Mouse (Mus musculus): ENCODE measurements at regions not wholly inside any gene's neighbourhood (a gene's known extent, or its start where the extent isn't known, plus 50 kb on each side); places are given as distances from the start of the nearest gene placed in this dataset.

- Histone ChIP-seq H3K4me3 (no peak overlapping the region), H3K27me3 (no peaks in the 10 kb centered on the region), H3K4me1 (replicated peaks) (no peaks in the 10 kb centered on the region), H3K4me2 (no peak overlapping the region), H3K36me3 (no peaks in the 10 kb centered on the region), H3K9me3 (replicated peaks) (no peaks in the 10 kb centered on the region), H3K27ac (no peak overlapping the region), H3K9ac (no peak overlapping the region)
- WGBS: 80% methylated on average over 4 of the region's 4 CpGs
- ATAC-seq (replicated peaks; ENCODE audit: insufficient number of reproducible peaks, insufficient read depth, low FRiP score, low read depth): no peak
Observed at GRCm38 (mm10) chr3:149413114-149413513, 422.8 kb upstream of the Adgrl2 start.

DNA sequence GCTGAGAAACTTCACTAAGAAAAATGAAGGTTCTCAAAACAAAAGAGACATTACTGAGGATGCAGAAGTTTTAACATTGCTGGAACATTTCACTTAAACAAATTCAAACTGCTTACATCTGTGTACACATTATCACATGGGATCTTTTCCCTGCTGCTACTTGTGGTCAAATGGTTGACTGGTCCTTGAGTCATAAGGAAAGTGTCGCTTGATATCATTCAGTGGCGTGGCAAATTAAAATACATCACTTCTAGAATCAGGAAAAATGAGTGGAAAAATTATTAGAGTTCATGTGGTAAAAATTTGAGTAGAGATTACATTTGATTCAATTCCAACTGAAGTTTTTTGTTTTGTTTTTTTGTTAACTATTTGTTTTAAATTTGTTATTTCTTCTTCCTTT is 420.2 kb upstream of the Adgrl2 start:
- Histone ChIP-seq H3K9ac (no peak overlapping the region), H3K36me3 (no peaks in the 10 kb centered on the region), H3K9me3 (replicated peaks) (no peaks in the 10 kb centered on the region), H3K27me3 (no peaks in the 10 kb centered on the region), H3K4me2 (no peak overlapping the region), H3K27ac (no peak overlapping the region), H3K4me3 (no peak overlapping the region), H3K4me1 (replicated peaks) (no peaks in the 10 kb centered on the region)
- 87% methylated on average over 2 of the region's 2 CpGs for WGBS
- no peak for ATAC-seq (replicated peaks; ENCODE audit: insufficient number of reproducible peaks, insufficient read depth, low FRiP score, low read depth)

DNA sequence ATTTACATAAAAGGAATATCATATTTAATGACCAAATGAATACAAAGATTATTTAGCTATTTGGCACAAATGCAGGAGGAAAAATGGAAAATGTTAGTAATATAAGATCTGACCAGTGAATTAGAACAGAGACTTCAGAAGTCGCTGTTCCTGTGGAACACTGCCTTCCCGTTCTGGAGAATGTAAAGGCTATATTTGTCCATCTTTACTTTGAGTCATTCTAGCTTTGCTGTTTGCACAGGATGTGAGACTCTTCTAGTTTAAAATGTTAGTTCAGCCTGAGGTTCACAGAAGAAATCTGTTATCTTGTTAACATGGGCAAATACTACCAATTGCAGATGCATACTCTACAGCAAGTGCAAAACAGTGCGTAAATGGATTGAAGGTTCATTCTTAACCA is 418.5 kb upstream of the Adgrl2 start:
- 69% methylated on average over 3 of the region's 3 CpGs for WGBS
- ATAC-seq (replicated peaks; ENCODE audit: insufficient number of reproducible peaks, insufficient read depth, low FRiP score, low read depth): no peak
- Histone ChIP-seq H3K4me2 (no peak overlapping the region), H3K27me3 (no peaks in the 10 kb centered on the region), H3K9me3 (replicated peaks) (no peaks in the 10 kb centered on the region), H3K9ac (no peak overlapping the region), H3K36me3 (no peaks in the 10 kb centered on the region), H3K4me3 (no peak overlapping the region), H3K4me1 (replicated peaks) (peaks cover 6% of the 10 kb centered on the region; the same call in 1 of the 2 replicates), H3K27ac (no peak overlapping the region)

DNA sequence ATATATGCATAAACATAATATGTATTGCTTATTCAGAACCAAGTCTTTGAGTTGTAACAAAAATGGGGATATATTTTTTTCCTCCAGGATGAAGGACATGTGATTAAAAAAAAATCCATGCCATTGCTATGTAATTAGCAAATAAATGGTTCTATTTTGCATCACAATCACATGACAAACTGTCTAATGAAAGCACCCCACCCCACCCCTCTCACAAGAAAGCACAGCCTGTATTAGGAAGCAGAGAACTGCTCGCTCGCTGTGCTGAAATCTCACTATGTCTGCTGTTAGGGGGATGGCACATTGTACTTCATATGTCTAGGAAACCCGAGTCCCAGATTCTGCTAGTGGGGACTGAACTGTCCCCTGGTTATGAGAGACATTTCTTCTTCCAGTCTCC is 415.5 kb upstream of the Adgrl2 start:
- no peaks in the 10 kb centered on the region for H3K9me3 ChIP-seq (replicated peaks)
- no peak overlapping the region for H3K27ac ChIP-seq
- peaks cover 6% of the 10 kb centered on the region; the same call in 1 of the 2 replicates for H3K4me1 ChIP-seq (replicated peaks)
- H3K4me2 ChIP-seq: no peak overlapping the region
- 75% methylated on average over 3 of the region's 3 CpGs for WGBS
- H3K4me3 ChIP-seq: no peak overlapping the region
- no peak for ATAC-seq (replicated peaks; ENCODE audit: insufficient number of reproducible peaks, insufficient read depth, low FRiP score, low read depth)
- H3K36me3 ChIP-seq: no peaks in the 10 kb centered on the region
- H3K9ac ChIP-seq: no peak overlapping the region
- H3K27me3 ChIP-seq: no peaks in the 10 kb centered on the region

DNA sequence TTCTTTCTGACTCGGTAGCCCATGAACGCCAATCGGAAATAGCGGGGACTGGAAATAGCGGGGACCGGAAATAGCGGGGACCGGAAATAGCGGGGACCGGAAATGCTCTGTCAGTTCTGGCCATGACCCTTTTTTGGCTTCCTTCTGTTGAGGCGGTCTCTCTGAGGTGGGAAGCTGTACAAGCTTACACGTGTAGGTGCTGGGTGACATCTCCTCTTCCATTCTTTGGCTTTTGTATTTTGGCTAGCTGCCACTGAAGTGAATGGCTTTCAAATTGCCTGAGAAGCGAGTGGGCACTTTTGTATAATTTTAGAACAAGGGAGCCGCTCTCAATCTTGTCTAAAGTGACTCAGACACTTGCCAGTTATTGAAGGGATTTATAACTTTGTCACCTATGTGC is 414.3 kb upstream of the Adgrl2 start:
- no peak overlapping the region for H3K4me3 ChIP-seq
- no peaks in the 10 kb centered on the region for H3K9me3 ChIP-seq (replicated peaks)
- WGBS: 68% methylated on average over 14 of the region's 14 CpGs
- no peaks in the 10 kb centered on the region for H3K27me3 ChIP-seq
- no peak for ATAC-seq (replicated peaks; ENCODE audit: insufficient number of reproducible peaks, insufficient read depth, low FRiP score, low read depth)
- H3K4me1 ChIP-seq (replicated peaks): peaks cover 6% of the 10 kb centered on the region; the same call in 1 of the 2 replicates
- H3K27ac ChIP-seq: peak overlapping the region; percentile 40; the same call in 1 of the 2 replicates
- no peaks in the 10 kb centered on the region for H3K36me3 ChIP-seq
- H3K4me2 ChIP-seq: no peak overlapping the region
- no peak overlapping the region for H3K9ac ChIP-seq

GRCm38 (mm10) chr3:149402496-149402895 is 412.1 kb upstream of the Adgrl2 start:
- 73% methylated on average over 9 of the region's 9 CpGs for WGBS
- no peaks in the 10 kb centered on the region for H3K27me3 ChIP-seq

GRCm38 (mm10) chr3:149395082-149395481 is 404.7 kb upstream of the Adgrl2 start:
- Histone ChIP-seq H3K36me3 (no peaks in the 10 kb centered on the region), H3K4me2 (no peak overlapping the region), H3K27me3 (no peaks in the 10 kb centered on the region), H3K4me3 (no peak overlapping the region), H3K27ac (no peak overlapping the region), H3K9ac (no peak overlapping the region), H3K4me1 (replicated peaks) (no peaks in the 10 kb centered on the region), H3K9me3 (replicated peaks) (no peaks in the 10 kb centered on the region)
- no peak for ATAC-seq (replicated peaks; ENCODE audit: insufficient number of reproducible peaks, insufficient read depth, low FRiP score, low read depth)
- 45% methylated on average over 4 of the region's 4 CpGs for WGBS

More at GRCm38 (mm10) chr3:149402496-149402895, 412.1 kb upstream of the Adgrl2 start:
- Histone ChIP-seq H3K4me2 (no peak overlapping the region), H3K4me3 (no peak overlapping the region), H3K9ac (no peak overlapping the region), H3K36me3 (no peaks in the 10 kb centered on the region), H3K9me3 (replicated peaks) (no peaks in the 10 kb centered on the region), H3K4me1 (replicated peaks) (peaks cover 6% of the 10 kb centered on the region; the same call in 1 of the 2 replicates), H3K27ac (no peak overlapping the region)
- no peak for ATAC-seq (replicated peaks; ENCODE audit: insufficient number of reproducible peaks, insufficient read depth, low FRiP score, low read depth)

- H3K4me1 ChIP-seq (replicated peaks): no peaks in the 10 kb centered on the region
- H3K9ac ChIP-seq: no peak overlapping the region
- H3K27ac ChIP-seq: no peak overlapping the region
- no peaks in the 10 kb centered on the region for H3K36me3 ChIP-seq
- 58% methylated on average over 4 of the region's 4 CpGs for WGBS
- no peak overlapping the region for H3K4me2 ChIP-seq
- ATAC-seq (replicated peaks; ENCODE audit: insufficient number of reproducible peaks, insufficient read depth, low FRiP score, low read depth): no peak
- H3K4me3 ChIP-seq: no peak overlapping the region
- no peaks in the 10 kb centered on the region for H3K27me3 ChIP-seq
- H3K9me3 ChIP-seq (replicated peaks): no peaks in the 10 kb centered on the region
Observed at GRCm38 (mm10) chr3:149393317-149394172, 403.2 kb upstream of the Adgrl2 start.

- H3K4me3 ChIP-seq: no peak overlapping the region
- H3K36me3 ChIP-seq: no peaks in the 10 kb centered on the region
- 89% methylated on average over 9 of the region's 9 CpGs for WGBS
- no peaks in the 10 kb centered on the region for H3K27me3 ChIP-seq
- no peak for ATAC-seq (replicated peaks; ENCODE audit: insufficient number of reproducible peaks, insufficient read depth, low FRiP score, low read depth)
- H3K9ac ChIP-seq: no peak overlapping the region
- no peak overlapping the region for H3K4me2 ChIP-seq
- H3K27ac ChIP-seq: no peak overlapping the region
- H3K9me3 ChIP-seq (replicated peaks): no peaks in the 10 kb centered on the region
- H3K4me1 ChIP-seq (replicated peaks): no peaks in the 10 kb centered on the region
Observed at GRCm38 (mm10) chr3:149392164-149392563, 401.8 kb upstream of the Adgrl2 start.

- no peak overlapping the region for H3K27ac ChIP-seq
- H3K9me3 ChIP-seq (replicated peaks): no peaks in the 10 kb centered on the region
Observed at GRCm38 (mm10) chr3:149387537-149387936, 397.2 kb upstream of the Adgrl2 start.

DNA sequence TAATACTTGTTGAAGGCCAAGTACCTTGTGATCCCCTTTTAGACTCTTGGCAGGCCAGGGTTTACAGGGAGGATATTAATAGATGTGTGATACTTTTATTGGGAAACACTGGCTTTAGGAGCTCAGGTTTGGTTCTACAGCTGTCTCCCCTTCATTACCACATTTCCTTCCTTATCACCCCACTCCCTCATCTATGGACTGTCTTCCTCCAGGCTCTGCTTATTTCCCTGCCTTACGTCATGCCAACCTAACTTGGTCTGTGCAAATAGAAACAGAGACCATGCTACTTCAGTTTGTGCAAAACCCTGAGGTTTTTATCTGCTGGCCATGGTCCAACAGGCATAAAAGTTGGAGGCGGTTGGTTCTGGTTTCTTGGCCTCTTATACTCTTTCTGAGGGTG is 395.7 kb upstream of the Adgrl2 start:
- Histone ChIP-seq H3K4me2 (no peak overlapping the region), H3K36me3 (no peaks in the 10 kb centered on the region), H3K27ac (no peak overlapping the region), H3K9ac (no peak overlapping the region), H3K4me1 (replicated peaks) (peaks cover 20% of the 10 kb centered on the region), H3K4me3 (no peak overlapping the region), H3K9me3 (replicated peaks) (no peaks in the 10 kb centered on the region), H3K27me3 (no peaks in the 10 kb centered on the region)
- WGBS: 41% methylated on average over 2 of the region's 2 CpGs
- ATAC-seq (replicated peaks; ENCODE audit: insufficient number of reproducible peaks, insufficient read depth, low FRiP score, low read depth): 0 out of 2 replicates have a peak, but pooled peaks have one; percentile 31

More at GRCm38 (mm10) chr3:149387537-149387936, 397.2 kb upstream of the Adgrl2 start:
- 33% methylated on average over 3 of the region's 3 CpGs for WGBS
- H3K4me1 ChIP-seq (replicated peaks): peaks cover 10% of the 10 kb centered on the region
- no peak for ATAC-seq (replicated peaks; ENCODE audit: insufficient number of reproducible peaks, insufficient read depth, low FRiP score, low read depth)
- no peak overlapping the region for H3K9ac ChIP-seq
- no peaks in the 10 kb centered on the region for H3K27me3 ChIP-seq
- H3K4me3 ChIP-seq: no peak overlapping the region
- no peaks in the 10 kb centered on the region for H3K36me3 ChIP-seq
- no peak overlapping the region for H3K4me2 ChIP-seq

DNA sequence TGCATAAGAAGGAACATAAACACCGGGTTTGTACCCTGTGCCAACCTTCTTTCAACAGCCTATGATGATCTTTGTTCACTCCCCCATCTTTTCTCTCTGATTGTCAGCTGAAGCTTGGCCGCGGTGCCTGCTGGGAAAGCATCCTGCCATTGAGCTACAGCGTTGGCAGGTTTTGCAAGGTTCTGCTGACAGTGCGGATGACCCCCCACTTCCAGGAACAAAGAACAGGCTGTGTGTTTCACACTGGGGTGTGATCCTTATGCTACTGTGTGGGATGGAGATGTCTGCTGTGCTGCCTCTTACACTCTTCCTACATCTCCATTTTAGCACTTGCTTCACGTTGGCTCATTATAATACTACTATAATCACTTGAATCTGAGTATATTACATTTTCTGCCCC is 395.0 kb upstream of the Adgrl2 start:
- Histone ChIP-seq H3K4me1 (replicated peaks) (peaks cover 21% of the 10 kb centered on the region), H3K4me2 (no peak overlapping the region), H3K4me3 (no peak overlapping the region), H3K36me3 (no peaks in the 10 kb centered on the region), H3K9ac (no peak overlapping the region), H3K9me3 (replicated peaks) (no peaks in the 10 kb centered on the region), H3K27ac (no peak overlapping the region), H3K27me3 (no peaks in the 10 kb centered on the region)
- no peak for ATAC-seq (replicated peaks; ENCODE audit: insufficient number of reproducible peaks, insufficient read depth, low FRiP score, low read depth)
- WGBS: 51% methylated on average over 6 of the region's 6 CpGs

All from heart, embryonic 15.5 days (tissue).